Mouse (Mus musculus) ES-Bruce4 (cell line): Measurements from ENCODE around the gene Zfp423. TPM values are rescaled to one million over a fixed set of nuclear protein-coding genes. Genes with fewer than 3 reads are reported as not detected.

Experiments used
- H3K27ac ChIP-seq: 2 replicates; pipeline ENCODE4 v1.5.1; 2012; ENCODE audit warnings: low read length, inconsistent platforms; ENCODE audit not compliant: insufficient read depth
- H3K27me3 ChIP-seq: 2 replicates; pipeline ENCODE4 v1.6.1; 2012; ENCODE audit warnings: mild to moderate bottlenecking, low read length, inconsistent platforms; ENCODE audit not compliant: control insufficient read depth, poor library complexity, insufficient read depth, severe bottlenecking
- H3K36me3 ChIP-seq: 2 replicates; pipeline ENCODE4 v1.6.1; 2012; ENCODE audit warnings: inconsistent platforms, mild to moderate bottlenecking, low read length, moderate library complexity; ENCODE audit not compliant: control insufficient read depth, poor library complexity, insufficient read depth, severe bottlenecking
- H3K4me1 ChIP-seq: one replicate; pipeline ENCODE4 v1.8.1; 2011; ENCODE audit warnings: low read length; ENCODE audit not compliant: control insufficient read depth, insufficient read depth
- H3K4me3 ChIP-seq: 2 replicates; pipeline ENCODE4 v1.5.1; 2011; ENCODE audit warnings: low read depth, mild to moderate bottlenecking, low read length
- H3K9ac ChIP-seq: 2 replicates; pipeline ENCODE4 v1.6.1; 2012; ENCODE audit warnings: low read depth, mild to moderate bottlenecking, inconsistent platforms; ENCODE audit not compliant: poor library complexity, severe bottlenecking
- H3K9me3 ChIP-seq: replicated peaks from 2 replicates; pipeline ENCODE4 v1.6.1; 2012; ENCODE audit warnings: mild to moderate bottlenecking, low read length, inconsistent platforms; ENCODE audit not compliant: control insufficient read depth, poor library complexity, insufficient read depth, severe bottlenecking
- CTCF ChIP-seq: IDR thresholded peaks from one replicate; pipeline ENCODE4 v1.8.1; 2011; ENCODE audit warnings: low read depth, low read length
- EP300 ChIP-seq: IDR thresholded peaks from 2 replicates; pipeline ENCODE4 v1.6.1; 2011; ENCODE audit warnings: low read depth, low read length; ENCODE audit not compliant: insufficient read depth
- POLR2A ChIP-seq: IDR thresholded peaks from one replicate; pipeline ENCODE4 v1.8.1; 2011; ENCODE audit warnings: low read length; ENCODE audit not compliant: insufficient read depth
- polyA plus RNA-seq: library from polyadenylated mRNA; stranded (reverse); fragments of >200 nt; gene quantifications from 2 replicates; pipeline ENCODE4 v1.2.4, GENCODE M21; 2011; ENCODE audit warnings: low read depth; ENCODE audit not compliant: missing spikeins, insufficient read depth, insufficient read length

Gene Zfp423
- polyA plus RNA-seq, 1 experiment: 14.4 TPM

DNA sequence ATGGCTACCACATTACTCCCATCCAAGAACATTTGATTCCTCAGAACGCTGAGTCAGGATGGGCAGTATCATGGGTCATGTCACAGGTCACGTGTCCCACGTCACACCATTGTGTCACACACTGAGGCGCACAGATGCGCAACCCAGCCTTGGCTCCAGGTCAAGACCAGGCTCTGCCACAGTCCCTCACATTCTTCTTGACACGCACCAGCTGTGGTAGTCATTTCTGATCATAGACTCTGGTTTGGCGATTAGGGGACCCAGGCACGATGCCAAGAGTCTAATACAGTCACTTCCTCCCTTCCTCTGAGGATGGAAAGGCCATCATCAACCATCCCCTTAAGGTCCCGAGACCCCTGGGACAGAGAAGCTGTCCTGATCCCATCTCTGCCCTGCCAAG is 43.6 kb downstream of the Zfp423 start:
- Histone ChIP-seq H3K9me3 (no peaks in the 10 kb centered on the region), H3K36me3 (no peaks in the 10 kb centered on the region), H3K4me1 (peaks cover 3% of the 10 kb centered on the region), H3K4me3 (no peak overlapping the region), H3K27me3 (no peaks in the 10 kb centered on the region), H3K27ac (no peak overlapping the region), H3K9ac (no peak overlapping the region)
- TF ChIP-seq EP300: no peak
- TF ChIP-seq CTCF: no peak
- TF ChIP-seq POLR2A: no peak

DNA sequence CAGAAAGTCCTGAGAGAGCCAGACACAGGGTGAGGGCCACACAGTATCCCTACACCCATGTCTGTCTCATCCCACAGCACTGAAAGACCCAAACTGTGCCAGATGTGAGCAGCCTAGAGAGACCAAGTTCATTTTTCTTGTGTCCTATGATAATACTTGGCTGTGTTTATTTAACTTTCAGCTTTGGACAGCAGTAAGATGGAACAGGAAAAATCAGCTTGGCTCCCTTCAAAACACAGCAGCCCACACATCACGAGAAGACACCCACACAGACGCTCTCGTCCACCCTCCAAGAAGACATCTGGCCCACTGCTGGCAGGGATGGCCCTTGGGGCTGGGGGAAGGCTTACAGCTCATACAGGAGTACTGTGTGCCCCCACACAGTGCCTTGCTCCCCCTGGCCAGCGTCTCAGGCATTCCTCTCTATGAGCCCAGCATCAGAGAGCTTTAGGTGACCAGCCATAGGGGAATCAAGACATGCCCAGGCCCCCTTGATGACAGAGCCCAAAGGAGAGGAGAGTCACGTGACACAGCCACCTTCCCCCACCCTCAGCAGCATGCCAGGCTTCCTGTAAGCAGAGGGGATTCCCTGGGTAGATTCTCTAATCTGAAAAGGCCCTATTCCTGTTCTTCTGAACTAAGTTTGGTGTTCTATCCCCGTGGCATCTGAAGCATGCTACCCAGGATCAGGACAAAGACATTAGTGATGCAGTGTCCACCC is 45.0 kb downstream of the Zfp423 start:
- no peak overlapping the region for H3K4me3 ChIP-seq
- TF ChIP-seq CTCF: no peak
- no peak for TF ChIP-seq POLR2A
- TF ChIP-seq EP300: no peak
- no peaks in the 10 kb centered on the region for H3K36me3 ChIP-seq
- no peak overlapping the region for H3K9ac ChIP-seq
- no peaks in the 10 kb centered on the region for H3K9me3 ChIP-seq
- no peaks in the 10 kb centered on the region for H3K27me3 ChIP-seq
- H3K4me1 ChIP-seq: peaks cover 3% of the 10 kb centered on the region
- no peak overlapping the region for H3K27ac ChIP-seq

DNA sequence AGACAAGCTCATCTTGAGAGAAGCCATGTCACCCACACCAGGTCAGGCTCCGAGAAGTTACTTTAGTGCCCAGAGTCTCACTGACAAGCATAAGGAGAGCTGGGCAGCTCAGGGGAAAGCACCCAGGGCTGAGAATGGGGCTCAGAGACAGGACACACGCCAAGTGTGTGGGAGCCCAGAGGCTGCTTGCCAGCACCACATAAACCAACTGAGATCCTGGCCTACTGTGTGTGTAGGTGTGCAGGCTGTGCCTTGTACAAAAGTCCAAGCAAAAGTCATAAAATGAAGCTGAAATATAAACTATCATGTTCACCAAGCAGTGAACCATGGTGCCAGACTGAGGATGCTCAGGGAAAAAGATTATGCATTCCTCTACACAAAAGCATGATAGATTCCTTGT is 50.5 kb downstream of the Zfp423 start:
- Histone ChIP-seq H3K36me3 (no peaks in the 10 kb centered on the region), H3K4me1 (peaks cover 3% of the 10 kb centered on the region), H3K4me3 (no peak overlapping the region), H3K27ac (no peak overlapping the region), H3K27me3 (no peaks in the 10 kb centered on the region), H3K9ac (no peak overlapping the region), H3K9me3 (no peaks in the 10 kb centered on the region)
- TF ChIP-seq POLR2A (no peak), EP300 (no peak), CTCF (no peak)

DNA sequence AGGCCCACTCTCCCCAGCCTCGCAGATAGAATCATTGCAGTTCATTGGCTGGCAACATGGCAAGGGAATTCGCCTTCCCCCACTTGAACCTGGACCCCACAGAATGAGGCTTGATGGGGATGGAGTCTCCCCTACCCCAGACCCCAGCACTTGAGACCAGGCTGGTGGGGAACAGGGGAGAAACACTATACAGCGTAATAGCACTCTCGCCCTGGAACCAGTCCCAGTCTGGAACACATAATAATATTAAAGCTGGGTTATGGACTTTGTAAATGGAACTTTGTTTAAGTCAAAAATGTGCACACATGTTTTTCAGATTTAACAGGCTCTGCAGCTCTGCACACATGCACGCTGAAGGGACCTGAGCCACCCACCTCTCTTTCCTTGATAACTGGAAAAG is 54.0 kb downstream of the Zfp423 start:
- Histone ChIP-seq H3K36me3 (no peaks in the 10 kb centered on the region), H3K4me3 (no peak overlapping the region), H3K27ac (no peak overlapping the region), H3K9me3 (no peaks in the 10 kb centered on the region), H3K9ac (no peak overlapping the region), H3K27me3 (no peaks in the 10 kb centered on the region), H3K4me1 (no peaks in the 10 kb centered on the region)
- TF ChIP-seq CTCF (no peak), POLR2A (no peak), EP300 (no peak)

DNA sequence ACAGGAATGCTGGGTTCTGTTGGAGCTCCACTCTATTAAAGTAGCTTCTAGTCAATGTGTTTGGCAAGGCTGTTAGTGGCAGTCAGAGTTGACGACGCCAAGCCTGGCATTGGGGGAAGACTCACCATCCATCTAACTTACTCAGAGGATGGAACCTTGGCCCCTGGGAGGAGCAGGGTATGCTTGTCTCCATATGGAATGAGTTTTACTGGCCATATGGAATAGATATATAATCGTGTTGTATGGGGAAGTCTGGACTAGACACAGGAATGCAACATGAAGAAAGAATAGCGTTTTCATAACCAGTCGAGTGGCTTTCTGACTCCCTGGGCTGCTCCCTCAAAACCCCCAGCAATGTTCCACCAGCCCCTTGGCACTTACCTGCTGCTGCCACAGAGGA is 55.3 kb downstream of the Zfp423 start:
- Histone ChIP-seq H3K9ac (no peak overlapping the region), H3K4me3 (no peak overlapping the region), H3K27ac (no peak overlapping the region), H3K36me3 (no peaks in the 10 kb centered on the region), H3K9me3 (no peaks in the 10 kb centered on the region), H3K4me1 (no peaks in the 10 kb centered on the region), H3K27me3 (no peaks in the 10 kb centered on the region)
- TF ChIP-seq POLR2A (no peak), CTCF (no peak)

DNA sequence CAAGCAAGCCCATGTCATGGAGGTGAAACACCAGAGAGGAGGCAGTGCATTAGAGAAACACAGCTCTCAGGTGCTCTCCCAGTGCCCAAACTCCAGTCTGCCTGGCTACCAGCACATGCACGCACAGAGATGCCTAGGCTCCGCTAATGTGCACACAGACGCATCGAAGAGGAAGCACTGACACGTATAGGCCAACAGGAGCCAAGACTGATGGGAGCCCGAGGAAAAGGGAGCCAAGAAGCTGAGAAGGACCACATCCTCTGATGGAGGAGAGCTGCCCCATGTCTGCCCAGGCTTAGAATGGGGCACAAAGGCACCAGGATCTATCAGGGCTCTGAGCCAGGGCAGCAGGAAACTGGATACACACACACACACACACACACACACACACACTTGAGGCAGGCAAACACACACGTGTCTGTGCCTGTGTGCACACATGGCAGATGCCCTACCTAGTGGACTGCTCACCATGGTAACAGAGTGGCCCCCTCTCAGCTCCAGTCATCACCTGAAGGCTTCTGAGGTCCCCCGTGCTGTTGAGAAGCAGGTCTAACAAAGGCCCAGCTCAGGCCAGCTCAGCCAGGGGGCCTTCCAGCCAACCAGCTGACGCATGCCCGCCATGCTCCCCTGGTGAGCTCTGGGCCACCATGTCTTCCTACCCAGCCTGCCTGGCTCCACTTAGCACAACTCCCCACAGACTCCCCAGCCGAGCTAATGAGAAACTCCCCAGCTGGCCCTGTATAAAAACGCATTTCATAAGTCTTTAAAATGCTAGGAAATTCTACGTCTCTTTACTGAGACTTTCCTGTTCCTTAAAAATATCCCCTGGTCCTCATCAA is 64.0 kb downstream of the Zfp423 start:
- H3K9me3 ChIP-seq: no peaks in the 10 kb centered on the region
- no peak overlapping the region for H3K27ac ChIP-seq
- H3K36me3 ChIP-seq: no peaks in the 10 kb centered on the region
- TF ChIP-seq CTCF (no peak), POLR2A (no peak), EP300 (no peak)
- no peak overlapping the region for H3K9ac ChIP-seq
- peaks cover 8% of the 10 kb centered on the region for H3K4me1 ChIP-seq
- no peaks in the 10 kb centered on the region for H3K27me3 ChIP-seq
- H3K4me3 ChIP-seq: no peak overlapping the region
